Mouse (Mus musculus) natural killer cell, adult 2 months (primary cell): ENCODE results near the gene Btbd3.
"Not testable (repeated sequence)": the region's sequence is repeated elsewhere in the genome, so short reads cannot be mapped to it uniquely, and the experiment has no call there.

Source experiments
- DNase-seq, 2 experiments: peaks; one replicate each; pipeline ENCODE4 v3.0.0; 2022; ENCODE audit warnings: low spot score in 2 of 2

Gene Btbd3

GRCm38 (mm10) chr2:138279641-138280040, 23.3 kb downstream of the Btbd3 start:
- no peak for DNase-seq

GRCm38 (mm10) chr2:138280225-138280711, 23.9 kb downstream of the Btbd3 start:
- no peak for DNase-seq

GRCm38 (mm10) chr2:138281550-138282201, 25.3 kb downstream of the Btbd3 start:
- no peak for DNase-seq

- no peak for DNase-seq
These were observed 27.0 kb downstream of the Btbd3 start for GRCm38 (mm10) chr2:138283372-138283771.

- no peak for DNase-seq
These were observed 27.5 kb downstream of the Btbd3 start for GRCm38 (mm10) chr2:138283856-138284255.

GRCm38 (mm10) chr2:138285811-138286210, 29.4 kb downstream of the Btbd3 start:
- DNase-seq, result no peak

- DNase-seq, result no peak
These were observed 33.8 kb downstream of the Btbd3 start for GRCm38 (mm10) chr2:138290154-138290553.

- DNase-seq, result no peak
These were observed 37.9 kb downstream of the Btbd3 start for GRCm38 (mm10) chr2:138294286-138294685.

GRCm38 (mm10) chr2:138306236-138306635, 49.9 kb downstream of the Btbd3 start:
- DNase-seq, result no peak

- no peak for DNase-seq
These were observed 59.3 kb downstream of the Btbd3 start for GRCm38 (mm10) chr2:138315644-138316043.

- no peak for DNase-seq
These were observed 64.0 kb downstream of the Btbd3 start for GRCm38 (mm10) chr2:138320408-138320807.

GRCm38 (mm10) chr2:138321041-138321481, 64.7 kb downstream of the Btbd3 start:
- DNase-seq, result no peak

- DNase-seq, result no peak
These were observed 66.1 kb downstream of the Btbd3 start for GRCm38 (mm10) chr2:138322270-138323114.

GRCm38 (mm10) chr2:138326367-138326766, 70.0 kb downstream of the Btbd3 start:
- no peak for DNase-seq

- DNase-seq, result not testable (repeated sequence)
These were observed 77.8 kb downstream of the Btbd3 start for GRCm38 (mm10) chr2:138334198-138334597.

GRCm38 (mm10) chr2:138337886-138338494, 81.6 kb downstream of the Btbd3 start:
- DNase-seq, result no peak

- no peak for DNase-seq
These were observed 82.2 kb downstream of the Btbd3 start for GRCm38 (mm10) chr2:138338524-138338923.

GRCm38 (mm10) chr2:138355366-138355765, 99.0 kb downstream of the Btbd3 start:
- DNase-seq, result no peak

- no peak for DNase-seq
These were observed 106.1 kb downstream of the Btbd3 start for GRCm38 (mm10) chr2:138362474-138362873.

- DNase-seq, result no peak
These were observed 109.0 kb downstream of the Btbd3 start for GRCm38 (mm10) chr2:138365391-138365790.

GRCm38 (mm10) chr2:138374556-138374955, 118.2 kb downstream of the Btbd3 start:
- no peak for DNase-seq

GRCm38 (mm10) chr2:138378855-138379254, 122.5 kb downstream of the Btbd3 start:
- DNase-seq, result no peak
